Comparison of ENCODE assay signal across 9 mouse cellular contexts in the genomic region with DNA sequence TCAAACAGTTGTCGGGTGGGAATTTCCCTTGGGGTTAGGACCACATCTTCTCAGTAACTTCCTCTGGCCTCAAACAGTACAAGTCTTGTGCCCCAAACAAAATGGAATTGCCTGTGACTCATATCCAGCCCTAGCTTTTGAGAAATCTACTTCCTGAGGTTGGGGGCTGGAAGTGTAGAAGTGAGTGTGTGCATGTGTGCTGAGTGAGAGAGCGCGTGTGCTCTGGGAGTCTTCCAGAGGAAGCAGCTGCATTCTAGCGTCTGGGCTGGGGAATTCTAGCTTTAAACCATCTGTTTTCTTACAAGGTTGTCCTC. TPM values are rescaled to one million over a fixed set of nuclear protein-coding genes. Genes with fewer than 3 reads are reported as not detected.
A peak's percentile ranks its signal among the peaks of the same experiment; 100 is the strongest.
DNase-seq lines count a peak whose midpoint lies in the region; ATAC-seq and TF ChIP-seq lines count a peak whose summit lies in the region.
"Had no signal": no experiment of that assay in that cellular context is flagged by ENCODE, and none has a peak within 500 bp of the region (broad histone marks: within the 10 kb centered on the region; RNA-seq: fewer than 3 reads in every experiment).

No protein-coding gene starts in this region.

- no peaks in the 10 kb centered on the region for H3K9me3 ChIP-seq in limb, embryonic 15.5 days

- TF ChIP-seq CTCF in heart, adult 2 months (IDR thresholded peaks at IDR 0.05) = no peak

- H3K79me2 ChIP-seq in heart, adult 2 months (replicated peaks; ENCODE audit: control insufficient read depth, insufficient read depth, low read length) = no peaks in the 10 kb centered on the region

- peak overlapping the region; percentile 23; the same call in 1 of the 2 replicates for H3K27ac ChIP-seq in heart, adult 2 months
- H3K27ac ChIP-seq in limb, embryonic 15.5 days = peak overlapping the region; percentile 50; the same call in 1 of the 2 replicates
- H3K27ac ChIP-seq: left cerebral cortex, adult 2 months had no signal

- H3K27me3 ChIP-seq in heart, adult 2 months (ENCODE audit: control insufficient read depth, insufficient read depth, low read length) = no peaks in the 10 kb centered on the region
- H3K27me3 ChIP-seq in limb, embryonic 15.5 days = no peaks in the 10 kb centered on the region

- DNase-seq in layer of hippocampus, adult 11-12 months (ENCODE audit: low spot score) = peak; percentile 27
- DNase-seq in layer of hippocampus, adult 9-10 months (ENCODE audit: low spot score) = no peak
- DNase-seq in heart, adult 2 months = peak; percentile 39 to 68
- peak; percentile 36 for DNase-seq in right cerebral cortex, postnatal 25 days
- DNase-seq in cerebellum, adult 8-10 months = no peak
- DNase-seq in urinary bladder, postnatal 25 days (ENCODE audit: low spot score) = no peak
- DNase-seq in layer of hippocampus, postnatal 25 days (ENCODE audit: extremely low spot score in 1 of 2, low spot score in 1 of 2) = no peak

- intact Hi-C loops in heart, adult 2 months (cut with DNase I) = loop anchor here (5.0 kb wide), 1 partner anchor 106 kb away; no protein-coding TSS in a partner anchor

- no peak overlapping the region for H3K4me3 ChIP-seq in heart, adult 2 months
- no peak overlapping the region for H3K4me3 ChIP-seq in limb, embryonic 15.5 days
- H3K4me3 ChIP-seq: left cerebral cortex, adult 2 months had no signal

- 33% methylated on average over 4 of the region's 4 CpGs for WGBS in heart, adult 2 months
- 37% methylated on average over 4 of the region's 4 CpGs for WGBS in limb, embryonic 15.5 days

- H3K4me2 ChIP-seq in limb, embryonic 15.5 days = no peak overlapping the region

- TF ChIP-seq EP300 in heart, adult 2 months (IDR thresholded peaks at IDR 0.05; ENCODE audit: insufficient read depth, low read depth, low read length) = 0 out of 2 replicates have a peak, but pooled peaks have one; percentile 26

- no peak for ATAC-seq in limb, embryonic 15.5 days (ENCODE audit: insufficient number of reproducible peaks, low FRiP score, low TSS enrichment, low read depth)

- H3K4me1 ChIP-seq in heart, adult 2 months (ENCODE audit: control insufficient read depth, insufficient read depth, low read length) = peaks cover 6% of the 10 kb centered on the region
- H3K4me1 ChIP-seq in limb, embryonic 15.5 days = peaks cover 13% of the 10 kb centered on the region

- no peak overlapping the region for H3K9ac ChIP-seq in heart, adult 2 months (ENCODE audit: low read depth, low read length)
- no peak overlapping the region for H3K9ac ChIP-seq in limb, embryonic 15.5 days

- no peak for TF ChIP-seq POLR2A in heart, adult 2 months (IDR thresholded peaks at IDR 0.05; ENCODE audit: insufficient read depth, low read depth, low read length)

- H3K36me3 ChIP-seq in heart, adult 2 months (ENCODE audit: control insufficient read depth, insufficient read depth, low read length) = no peaks in the 10 kb centered on the region
- H3K36me3 ChIP-seq in limb, embryonic 15.5 days = no peaks in the 10 kb centered on the region

RNA-seq across cellular contexts. Expression of a gene that starts 17.9 kb away (rescaled TPM):
- total RNA-seq in heart, adult 2 months (2021) = under 1 TPM in 1 of 2 experiments, not detected in 1; 0.11 TPM
- 0.18 and 0.20 TPM in 2 replicates for polyA plus RNA-seq in heart, adult 2 months (2012; rRNA removed)
- 3.4 and 4.3 TPM in 2 replicates for polyA plus RNA-seq in limb, embryonic 15.5 days (2015; fragmentation: Nextera tagmentation; extraction: Ambion mirVana)
- total RNA-seq in layer of hippocampus, postnatal 25 days (2021) = 10 to 100 TPM; 23.0 to 24.2 TPM

RNA-seq across cellular contexts. Expression of a gene that starts 35.9 kb away (rescaled TPM):
- total RNA-seq in heart, adult 2 months (2021) = 1 to 10 TPM; 1.6 to 1.7 TPM
- 1.3 and 1.8 TPM in 2 replicates for polyA plus RNA-seq in heart, adult 2 months (2012; rRNA removed)
- 7.2 and 7.4 TPM in 2 replicates for polyA plus RNA-seq in limb, embryonic 15.5 days (2015; fragmentation: Nextera tagmentation; extraction: Ambion mirVana)
- total RNA-seq in layer of hippocampus, postnatal 25 days (2021) = 1 to 10 TPM; 3.2 to 3.3 TPM

RNA-seq across cellular contexts. Expression of a gene that starts 48.0 kb away (rescaled TPM):
- total RNA-seq in heart, adult 2 months (2021) = 1 to 10 TPM; 1.0 to 1.1 TPM
- polyA plus RNA-seq in heart, adult 2 months (2012; rRNA removed) = 2.1 and 3.2 TPM in 2 replicates
- polyA plus RNA-seq in limb, embryonic 15.5 days (2015; fragmentation: Nextera tagmentation; extraction: Ambion mirVana) = 0.17 and 0.19 TPM in 2 replicates
- total RNA-seq in layer of hippocampus, postnatal 25 days (2021) = under 1 TPM; 0.16 to 0.30 TPM

Comparison
In these comparisons a context has a peak if more than half of its experiments do, and no peak if none do; other contexts are left out.
1. DNase-seq: peak in layer of hippocampus, adult 11-12 months (single experiment), heart, adult 2 months (2 of 2) and right cerebral cortex, postnatal 25 days (single experiment); none in layer of hippocampus, adult 9-10 months (single experiment), cerebellum, adult 8-10 months (single experiment), urinary bladder, postnatal 25 days (single experiment) and layer of hippocampus, postnatal 25 days (0 of 2).
2. RNA of a gene that starts 17.9 kb away (total RNA-seq): 23.0 to 24.2 TPM in layer of hippocampus, postnatal 25 days; 0.11 TPM in heart, adult 2 months; every median in the first group is over 10 times any median in the second.